Mouse (Mus musculus) naive thymus-derived CD4-positive, alpha-beta T cell, adult 5 months (primary cell): ENCODE measurements around the gene Zdhhc24. TPM values are rescaled to one million over a fixed set of nuclear protein-coding genes. Genes with fewer than 3 reads are reported as not detected.

Experiments
- polyA plus RNA-seq: library from polyadenylated mRNA; unstranded; fragments of 100-300 nt; shearing (Covaris generic); gene quantifications from one replicate; pipeline ENCODE4 v1.2.1, GENCODE M21; 2017

Gene Zdhhc24
- polyA plus RNA-seq = 4.3 TPM

GRCm38 (mm10) chr19:4878405-4879323 lies at the start of gene Zdhhc24:
Gene Zdhhc24, plus strand, starts transcription at chr19:4878668.

GRCm38 (mm10) chr19:4839149-4839548 lies 39.3 kb upstream of the Zdhhc24 start, which contains the start of the genes Ccs and Ccdc87:
Gene Ccs, minus strand, starts transcription at chr19:4839332.
Gene Ccdc87, plus strand, starts transcription at chr19:4839366.

GRCm38 (mm10) chr19:4854552-4855469 lies 23.7 kb upstream of the Zdhhc24 start, which contains the start of gene Ctsf:
Gene Ctsf, plus strand, starts transcription at chr19:4855130.

GRCm38 (mm10) chr19:4877785-4878184 lies 683 bp upstream of the Zdhhc24 start, which contains the start of gene Actn3:
Gene Actn3, minus strand, starts transcription at chr19:4877909.

GRCm38 (mm10) chr19:4905979-4906794 lies 27.7 kb downstream of the Zdhhc24 start, which contains the start of gene Bbs1:
Gene Bbs1, minus strand, starts transcription at chr19:4906628.

GRCm38 (mm10) chr19:4927904-4928531 lies 49.5 kb downstream of the Zdhhc24 start, which contains the start of gene Dpp3:
Gene Dpp3, minus strand, starts transcription at chr19:4928287.

Other genes starting within 250 kb of the Zdhhc24 start
- gene Gm960, start 180.0 kb upstream of the Zdhhc24 start, polyA plus RNA-seq = not detected
- 0.21 TPM for gene Sptbn2, start 167.5 kb upstream of the Zdhhc24 start, polyA plus RNA-seq
- gene Rbm4b, start 122.2 kb upstream of the Zdhhc24 start, polyA plus RNA-seq = 75.2 TPM
- gene Rbm4, start 84.8 kb upstream of the Zdhhc24 start, polyA plus RNA-seq = 47.7 TPM
- 28.1 TPM for gene Gm21992, start 67.1 kb upstream of the Zdhhc24 start, polyA plus RNA-seq
- gene Rbm14, start 67.0 kb upstream of the Zdhhc24 start, polyA plus RNA-seq = 102 TPM
- 71.3 TPM for gene Ccs, start 39.3 kb upstream of the Zdhhc24 start, polyA plus RNA-seq
- not detected for gene Ccdc87, start 39.3 kb upstream of the Zdhhc24 start, polyA plus RNA-seq
- 13.9 TPM for gene Ctsf, start 23.5 kb upstream of the Zdhhc24 start, polyA plus RNA-seq
- gene Actn3, start 759 bp upstream of the Zdhhc24 start, polyA plus RNA-seq = not detected
- gene Bbs1, start 28.0 kb downstream of the Zdhhc24 start, polyA plus RNA-seq = 0.37 TPM
- 59.0 TPM for gene Dpp3, start 49.6 kb downstream of the Zdhhc24 start, polyA plus RNA-seq
- 1.4 TPM for gene Peli3, start 64.5 kb downstream of the Zdhhc24 start, polyA plus RNA-seq
- gene Mrpl11, start 83.5 kb downstream of the Zdhhc24 start, polyA plus RNA-seq = 46.3 TPM
- not detected for gene Npas4, start 111.6 kb downstream of the Zdhhc24 start, polyA plus RNA-seq
- 1.3 TPM for gene Slc29a2, start 145.2 kb downstream of the Zdhhc24 start, polyA plus RNA-seq
- gene B4gat1, start 160.2 kb downstream of the Zdhhc24 start, polyA plus RNA-seq = 3.6 TPM
- 1.8 TPM for gene AC124502.3, start 160.2 kb downstream of the Zdhhc24 start, polyA plus RNA-seq
- 82.7 TPM for gene Brms1, start 162.7 kb downstream of the Zdhhc24 start, polyA plus RNA-seq
- gene Rin1, start 171.8 kb downstream of the Zdhhc24 start, polyA plus RNA-seq = 0.70 TPM
- not detected for gene Cd248, start 189.4 kb downstream of the Zdhhc24 start, polyA plus RNA-seq
- not detected for gene Tmem151a, start 206.9 kb downstream of the Zdhhc24 start, polyA plus RNA-seq
- 34.0 TPM for gene Yif1a, start 209.9 kb downstream of the Zdhhc24 start, polyA plus RNA-seq
- 0.52 TPM for gene Cnih2, start 219.9 kb downstream of the Zdhhc24 start, polyA plus RNA-seq
- 120 TPM for gene Rab1b, start 228.4 kb downstream of the Zdhhc24 start, polyA plus RNA-seq
- 4.6 TPM for gene Klc2, start 239.9 kb downstream of the Zdhhc24 start, polyA plus RNA-seq